Mouse (Mus musculus): ENCODE results near the gene Hdx. TPM values are rescaled to one million over a fixed set of nuclear protein-coding genes. Genes with fewer than 3 reads are reported as not detected.

The Hdx gene
- polyA plus RNA-seq, 1 experiment from 2014 or later = 1.7 TPM

Other genes starting within 250 kb of the Hdx start
- 93.3 and 114 TPM in 2 replicates for gene Rps6ka6, start 159.1 kb downstream of the Hdx start, polyA plus RNA-seq (2016; fragmentation: Nextera tagmentation; extraction: Ambion mirVana)
- 0.50 and 1.0 TPM in 2 replicates for gene Gm45194, start 194.3 kb upstream of the Hdx start, polyA plus RNA-seq (2016; fragmentation: Nextera tagmentation; extraction: Ambion mirVana)